Mouse (Mus musculus) cerebellum, adult 8-10 months (tissue): ENCODE data around the gene Fancd2os.

Experiments used
- DNase-seq: peaks from one replicate; pipeline ENCODE4 v3.0.0; 2022

The Fancd2os gene

DNA sequence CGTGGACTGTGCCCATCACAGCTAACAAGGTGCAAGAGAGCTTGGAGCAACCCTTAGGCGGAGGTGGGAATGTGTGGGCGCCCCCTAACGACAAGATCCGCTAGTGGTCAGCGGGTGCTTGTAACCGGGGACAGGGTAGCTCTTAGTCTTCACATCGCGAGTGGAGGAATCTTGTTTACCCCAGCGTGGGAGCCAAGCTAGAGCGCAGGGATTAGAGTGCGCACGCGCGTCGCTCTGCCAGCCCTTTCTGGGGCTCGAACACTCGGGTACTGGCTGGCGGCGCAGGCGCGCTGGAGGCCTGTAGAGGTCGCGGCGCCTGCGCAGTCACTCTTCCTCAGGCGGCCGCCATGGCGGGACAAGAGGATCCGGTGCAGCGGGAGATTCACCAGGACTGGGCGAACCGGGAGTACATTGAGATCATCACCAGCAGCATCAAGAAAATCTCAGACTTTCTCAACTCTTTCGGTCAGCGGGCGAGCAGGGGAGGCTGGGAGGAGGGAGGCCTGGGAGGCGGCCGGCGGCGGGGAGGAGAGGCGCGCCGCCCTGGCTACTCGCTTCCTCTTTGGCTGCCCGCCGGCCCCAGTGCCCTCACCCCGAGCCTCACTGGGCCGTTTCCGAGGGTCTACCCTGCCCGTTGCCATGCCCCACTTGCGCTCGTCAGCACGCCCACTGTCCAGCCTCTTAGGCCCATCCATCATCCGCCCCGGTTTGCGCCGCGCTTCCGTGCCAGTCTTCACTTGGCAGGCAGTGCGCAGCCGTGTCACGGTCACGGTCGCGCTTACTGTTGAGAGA lies 4.1 kb upstream of the Fancd2os start, which contains the start of gene Brk1:
Brk1 (plus strand) TSS at position 341 of the 792 bp plus-strand sequence.
- peak; percentile 88 for DNase-seq

GRCm38 (mm10) chr6:113603993-113604392 lies 3.5 kb upstream of the Fancd2os start:
- no peak for DNase-seq

DNA sequence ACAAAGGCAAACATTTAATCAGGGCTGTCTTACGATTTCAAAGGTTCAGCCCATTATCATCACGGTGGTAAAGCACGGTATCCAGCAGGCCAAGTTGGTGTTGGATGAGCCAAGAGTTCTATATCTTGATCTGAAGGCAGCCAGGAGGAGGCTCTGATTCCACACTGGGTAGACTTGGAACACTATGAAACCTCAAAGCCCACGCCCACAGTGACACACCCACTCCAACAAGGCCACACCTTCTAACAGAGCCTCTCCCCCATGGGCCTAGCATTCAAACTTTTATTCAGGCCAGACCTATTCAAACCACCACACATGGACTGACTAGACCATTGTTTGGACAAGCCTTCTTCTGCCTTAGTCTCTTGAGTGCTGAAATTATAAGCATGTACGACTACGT lies 2.3 kb upstream of the Fancd2os start:
- no peak for DNase-seq

- no peak for DNase-seq
Measured at GRCm38 (mm10) chr6:113599833-113600232, 682 bp downstream of the Fancd2os start.

DNA sequence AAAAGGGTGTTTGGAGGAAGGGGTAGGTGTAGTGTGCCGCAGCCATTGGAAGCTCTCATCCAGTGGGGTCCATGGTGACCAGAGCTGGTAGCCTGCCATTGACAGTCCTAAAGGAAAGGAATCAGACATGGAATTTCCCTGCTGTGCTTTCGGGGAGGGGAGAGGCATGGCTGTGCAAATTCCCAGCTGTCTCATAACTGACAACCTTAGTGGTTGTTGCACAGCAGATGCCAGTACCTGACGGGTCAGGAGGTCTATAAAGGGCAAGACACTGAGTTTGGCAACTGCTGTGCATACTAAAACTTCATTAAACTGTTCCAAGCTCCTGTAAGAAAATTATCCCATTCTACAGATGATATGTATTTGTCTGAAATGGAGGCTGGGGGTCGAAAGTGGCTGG lies 2.6 kb downstream of the Fancd2os start:
- no peak for DNase-seq

GRCm38 (mm10) chr6:113592637-113593036 lies 7.9 kb downstream of the Fancd2os start:
- DNase-seq, result no peak

DNA sequence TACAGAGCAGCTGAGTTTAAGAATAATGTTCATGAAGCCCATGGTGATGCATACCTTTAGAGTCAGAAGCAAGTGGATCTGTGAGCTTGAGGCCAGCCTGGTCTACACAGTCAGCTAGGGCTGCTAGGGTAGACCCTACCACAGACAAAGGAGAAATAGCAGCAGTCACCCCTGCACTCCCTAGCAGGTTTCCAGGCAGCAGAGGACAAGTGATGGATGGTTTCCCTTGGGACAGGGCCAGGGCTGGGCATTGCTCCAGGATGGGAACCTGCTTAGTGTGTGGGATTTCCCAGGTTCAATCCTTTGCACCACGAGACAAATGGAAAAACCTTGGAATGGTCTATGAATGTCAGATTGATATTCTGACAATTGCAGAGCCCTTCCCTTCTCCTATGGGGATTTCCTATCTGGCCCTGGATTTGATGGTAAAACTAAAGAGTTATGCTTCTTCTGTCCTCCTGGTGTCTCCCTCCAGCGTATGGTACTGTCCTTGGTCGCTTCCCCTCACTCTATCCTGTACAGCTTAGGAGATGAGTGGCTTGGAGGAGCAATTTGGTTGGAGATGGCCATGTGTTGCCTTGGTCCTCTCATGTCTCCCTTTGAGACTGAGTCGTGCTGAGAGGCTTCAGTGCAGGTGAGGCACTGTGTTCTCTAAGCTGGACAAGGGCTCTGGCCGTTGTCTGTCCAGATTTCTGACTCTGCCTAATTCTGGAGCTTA lies 13.9 kb downstream of the Fancd2os start:
- no peak for DNase-seq

GRCm38 (mm10) chr6:113585065-113585464 lies 15.4 kb downstream of the Fancd2os start:
- no peak for DNase-seq

- no peak for DNase-seq
Measured at GRCm38 (mm10) chr6:113583023-113583422, 17.5 kb downstream of the Fancd2os start.

DNA sequence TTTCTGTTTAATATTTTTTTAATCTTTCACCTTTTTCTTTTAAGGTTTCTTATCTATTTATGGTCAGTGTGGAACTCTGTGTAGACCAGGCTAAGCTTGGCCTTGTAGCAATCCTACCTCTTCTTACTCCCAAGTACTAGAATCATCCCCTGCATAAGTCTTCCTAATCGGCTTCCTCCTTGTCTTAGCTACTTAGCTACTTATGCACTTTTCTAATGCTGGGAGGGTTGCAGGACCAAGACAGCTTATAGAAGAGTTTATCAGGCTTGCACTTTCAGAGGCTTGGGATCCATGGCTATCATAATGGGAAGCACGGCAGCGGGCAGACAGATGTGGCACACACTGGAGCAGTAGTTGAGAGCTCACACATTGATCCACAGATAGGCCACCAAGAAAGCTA lies 21.2 kb downstream of the Fancd2os start:
- DNase-seq, result no peak

DNA sequence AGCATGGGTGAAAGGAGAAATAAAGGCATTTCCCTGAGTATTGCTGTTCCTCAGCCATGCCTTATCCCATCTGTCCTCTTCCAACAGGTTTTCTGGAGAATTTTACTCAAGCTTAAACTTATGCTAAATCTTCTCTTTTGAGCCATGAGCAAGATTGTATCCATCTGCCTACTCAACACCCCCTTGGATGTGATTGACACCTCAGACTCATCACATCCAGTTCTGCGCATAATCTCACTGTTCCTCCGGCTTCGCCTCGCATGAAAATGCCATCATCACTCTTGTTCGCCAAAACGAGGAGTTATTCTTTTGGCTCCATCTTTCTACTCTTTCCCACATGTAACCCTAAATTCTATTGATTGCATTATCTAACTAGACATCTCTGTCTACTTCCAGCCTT lies 24.5 kb downstream of the Fancd2os start:
- no peak for DNase-seq

DNA sequence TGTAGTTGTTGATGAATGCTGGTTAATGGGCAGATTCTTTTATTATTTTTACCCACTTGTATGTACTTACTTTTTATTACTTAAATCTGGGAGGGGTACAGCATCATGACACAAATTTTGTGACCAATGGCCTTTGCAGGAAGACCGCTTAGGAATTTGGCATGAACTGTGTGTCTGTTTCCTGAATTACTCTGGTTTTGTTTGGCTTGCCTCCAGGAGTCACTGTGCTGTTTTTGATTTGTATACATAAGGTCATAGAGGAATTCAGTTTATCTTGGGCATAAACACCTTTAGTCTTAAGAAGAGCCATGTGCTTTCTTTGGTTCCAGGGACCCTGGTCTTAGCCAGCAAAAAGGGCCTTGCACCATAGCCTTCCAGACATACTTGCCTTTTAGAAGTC lies 36.0 kb downstream of the Fancd2os start:
- no peak for DNase-seq

GRCm38 (mm10) chr6:113559736-113560135 lies 40.8 kb downstream of the Fancd2os start:
- DNase-seq, result no peak
